Mouse (Mus musculus) limb, embryonic 11.5 days (tissue): ENCODE results near the gene Txlna. TPM values are rescaled to one million over a fixed set of nuclear protein-coding genes. Genes with fewer than 3 reads are reported as not detected.

Experiments
- ATAC-seq: fragments of 200-750 bp; cut with Nextera tagmentation; 2 replicates; pipeline ENCODE4 v1.8.0; 2017; ENCODE audit warnings: low read depth; ENCODE audit not compliant: insufficient number of reproducible peaks, low FRiP score, low TSS enrichment
- DNase-seq: peaks from one replicate; pipeline ENCODE4 v3.0.0-alpha.2; 2015; ENCODE audit warnings: low spot score
- H3K27ac ChIP-seq: fragments of 300-500 bp; sonication (generic); replicated peaks from 2 replicates; pipeline ENCODE4 v1.5.1; 2014; ENCODE audit warnings: low read depth, mild to moderate bottlenecking, low read length
- H3K27me3 ChIP-seq: fragments of 300-500 bp; sonication (generic); 2 replicates; pipeline ENCODE4 v1.6.1; 2014; ENCODE audit warnings: mild to moderate bottlenecking, low read length, mixed read lengths; ENCODE audit not compliant: control insufficient read depth, insufficient read depth
- H3K36me3 ChIP-seq: fragments of 300-500 bp; sonication (generic); 2 replicates; pipeline ENCODE4 v1.6.1; 2014; ENCODE audit warnings: mild to moderate bottlenecking, low read length, moderate library complexity, mixed read lengths; ENCODE audit not compliant: control insufficient read depth, insufficient read depth
- H3K4me1 ChIP-seq: fragments of 300-500 bp; sonication (generic); 2 replicates; pipeline ENCODE4 v1.6.1; 2014; ENCODE audit warnings: low read length, mixed read lengths; ENCODE audit not compliant: control insufficient read depth, insufficient read depth
- H3K4me2 ChIP-seq: fragments of 300-500 bp; sonication (generic); 2 replicates; pipeline ENCODE4 v1.6.1; 2014; ENCODE audit warnings: low read depth, mild to moderate bottlenecking, moderate library complexity; ENCODE audit not compliant: severe bottlenecking
- H3K4me3 ChIP-seq: fragments of 300-500 bp; sonication (generic); 2 replicates; pipeline ENCODE4 v1.5.1; 2014; ENCODE audit warnings: low read depth, low read length
- H3K9ac ChIP-seq: fragments of 300-500 bp; sonication (generic); 2 replicates; pipeline ENCODE4 v1.6.1; 2014; ENCODE audit warnings: mild to moderate bottlenecking, low read length
- H3K9me3 ChIP-seq: fragments of 300-500 bp; sonication (generic); 2 replicates; pipeline ENCODE4 v1.6.1; 2016; ENCODE audit warnings: low read length; ENCODE audit not compliant: control insufficient read depth
- WGBS: fragments of 180-500 bp; shearing (Covaris S2); extraction: QIAGEN DNeasy Blood & Tissue Kit; methylation state at CpG from one replicate; pipeline ENCODE4 v1.1.7; 2014; 5-methylcytosine and 5-hydroxymethylcytosine counted together
- polyA plus RNA-seq: library from polyadenylated mRNA; unstranded; fragments of >200 nt; fragmentation: Nextera tagmentation; extraction: Ambion mirVana; gene quantifications from 2 replicates; pipeline ENCODE4 v1.2.1, GENCODE M21; 2014

Txlna gene
- polyA plus RNA-seq, 1 experiment from 2014 or later = 111 TPM

GRCm38 (mm10) chr4:129623681-129624091, 17.2 kb downstream of the Txlna start, which contains the start of gene Ccdc28b:
TSS of gene Ccdc28b (minus strand) at chr4:129623947.
- peak within 1 kb of the TSS; percentile 73 for H3K9ac ChIP-seq
- peak within 1 kb of the TSS; percentile 74 for H3K27ac ChIP-seq
- under 1% methylated on average over 10 of the region's 10 CpGs for WGBS
- peak; percentile 50 for DNase-seq
- peaks cover 18% of the 10 kb centered on the region for H3K36me3 ChIP-seq
- no peaks in the 10 kb centered on the region for H3K9me3 ChIP-seq
- ATAC-seq = no peak
- H3K4me3 ChIP-seq = peak within 1 kb of the TSS; percentile 57
- no peaks in the 10 kb centered on the region for H3K27me3 ChIP-seq
- peak within 1 kb of the TSS; percentile 84 for H3K4me2 ChIP-seq
- peaks cover 25% of the 10 kb centered on the region for H3K4me1 ChIP-seq

GRCm38 (mm10) chr4:129622803-129623535, 17.9 kb downstream of the Txlna start:
- H3K9me3 ChIP-seq = no peaks in the 10 kb centered on the region
- 26% methylated on average over 8 of the region's 8 CpGs for WGBS
- peak overlapping the region; percentile 73 for H3K9ac ChIP-seq
- DNase-seq (no peak), ATAC-seq (no peak)
- H3K4me1 ChIP-seq = peaks cover 28% of the 10 kb centered on the region
- H3K4me2 ChIP-seq = peak overlapping the region; percentile 84
- no peaks in the 10 kb centered on the region for H3K27me3 ChIP-seq
- H3K36me3 ChIP-seq = peaks cover 12% of the 10 kb centered on the region
- H3K27ac ChIP-seq = no peak overlapping the region; the same call in 1 of the 2 replicates
- H3K4me3 ChIP-seq = peak overlapping the region; percentile 57

- peaks cover 28% of the 10 kb centered on the region for H3K4me1 ChIP-seq
- no peak overlapping the region for H3K27ac ChIP-seq
- DNase-seq = no peak
- H3K9ac ChIP-seq = no peak overlapping the region; the same call in 1 of the 2 replicates
- H3K4me3 ChIP-seq = no peak overlapping the region
- H3K27me3 ChIP-seq = no peaks in the 10 kb centered on the region
- peak overlapping the region; percentile 84; the same call in 1 of the 2 replicates for H3K4me2 ChIP-seq
- peaks cover 8% of the 10 kb centered on the region for H3K36me3 ChIP-seq
- no peak for ATAC-seq
- WGBS = 72% methylated on average over 11 of the region's 11 CpGs
- no peaks in the 10 kb centered on the region for H3K9me3 ChIP-seq
Measured at GRCm38 (mm10) chr4:129622120-129622802, 18.6 kb downstream of the Txlna start.

- peaks cover 2% of the 10 kb centered on the region for H3K36me3 ChIP-seq
- no peak overlapping the region for H3K4me2 ChIP-seq
- no peaks in the 10 kb centered on the region for H3K27me3 ChIP-seq
- no peaks in the 10 kb centered on the region for H3K9me3 ChIP-seq
- 78% methylated on average over 8 of the region's 8 CpGs for WGBS
- H3K4me1 ChIP-seq = peaks cover 28% of the 10 kb centered on the region
- no peak for ATAC-seq
- no peak overlapping the region for H3K4me3 ChIP-seq
- no peak overlapping the region for H3K9ac ChIP-seq
- no peak overlapping the region for H3K27ac ChIP-seq
- DNase-seq = no peak
Measured at GRCm38 (mm10) chr4:129621283-129621841, 19.5 kb downstream of the Txlna start.

- H3K4me1 ChIP-seq = peaks cover 27% of the 10 kb centered on the region
Measured at GRCm38 (mm10) chr4:129620419-129621282, 20.2 kb downstream of the Txlna start.

GRCm38 (mm10) chr4:129618786-129619691, 21.8 kb downstream of the Txlna start, which contains the start of gene Iqcc:
TSS of gene Iqcc (minus strand) at chr4:129619099.
- H3K27me3 ChIP-seq = no peaks in the 10 kb centered on the region
- H3K9ac ChIP-seq = peak within 1 kb of the TSS; percentile 69
- peak within 1 kb of the TSS; percentile 52; the same call in 1 of the 2 replicates for H3K27ac ChIP-seq
- WGBS = 4% methylated on average over 43 of the region's 44 CpGs
- no peaks in the 10 kb centered on the region for H3K9me3 ChIP-seq
- H3K4me1 ChIP-seq = peaks cover 14% of the 10 kb centered on the region
- DNase-seq (peak; percentile 93), ATAC-seq (peak; percentile 81; the same call in 1 of the 2 replicates)
- no peaks in the 10 kb centered on the region; the same call in none of the 2 replicates for H3K36me3 ChIP-seq
- peak within 1 kb of the TSS; percentile 46 for H3K4me3 ChIP-seq
- peak within 1 kb of the TSS; percentile 53 for H3K4me2 ChIP-seq

More at GRCm38 (mm10) chr4:129620419-129621282, 20.2 kb downstream of the Txlna start:
- no peak for DNase-seq
- H3K36me3 ChIP-seq = no peaks in the 10 kb centered on the region; the same call in none of the 2 replicates
- no peak overlapping the region for H3K4me3 ChIP-seq
- WGBS = 88% methylated on average over 11 of the region's 11 CpGs
- no peak overlapping the region for H3K27ac ChIP-seq
- no peaks in the 10 kb centered on the region for H3K9me3 ChIP-seq
- H3K27me3 ChIP-seq = no peaks in the 10 kb centered on the region
- no peak for ATAC-seq
- no peak overlapping the region for H3K4me2 ChIP-seq
- no peak overlapping the region for H3K9ac ChIP-seq

GRCm38 (mm10) chr4:129618031-129618430, 22.8 kb downstream of the Txlna start:
- no peak for ATAC-seq
- H3K9me3 ChIP-seq = no peaks in the 10 kb centered on the region
- no peaks in the 10 kb centered on the region for H3K27me3 ChIP-seq
- H3K4me2 ChIP-seq = peak overlapping the region; percentile 53
- DNase-seq = no peak
- 95% methylated on average over 5 of the region's 5 CpGs for WGBS
- no peak overlapping the region for H3K27ac ChIP-seq
- H3K4me1 ChIP-seq = peaks cover 11% of the 10 kb centered on the region
- no peaks in the 10 kb centered on the region; the same call in none of the 2 replicates for H3K36me3 ChIP-seq
- H3K4me3 ChIP-seq = peak overlapping the region; percentile 46
- H3K9ac ChIP-seq = peak overlapping the region; percentile 69; the same call in 1 of the 2 replicates
